Mouse (Mus musculus) layer of hippocampus, adult 2 months (tissue): ENCODE measurements around the gene Dr1. TPM values are rescaled to one million over a fixed set of nuclear protein-coding genes. Genes with fewer than 3 reads are reported as not detected.
A peak's percentile ranks its signal among the peaks of the same experiment; 100 is the strongest.

ENCODE experiments used
- DNase-seq, 2 experiments: peaks; one replicate each; pipeline ENCODE4 v3.0.0; 2022; ENCODE audit warnings: low spot score in 2 of 2
- H3K27ac ChIP-seq: fragments of 200-600 bp; 2 replicates; pipeline ENCODE4 v1.8.1; 2022
- H3K4me3 ChIP-seq: fragments of 200-600 bp; 2 replicates; pipeline ENCODE4 v1.8.1; 2022; ENCODE audit warnings: mild to moderate bottlenecking
- CTCF ChIP-seq: fragments of 200-600 bp; conservative IDR thresholded peaks from 2 replicates; pipeline ENCODE4 v1.8.1; 2022; ENCODE audit warnings: antibody characterized with exemption, mild to moderate bottlenecking, moderate library complexity
- total RNA-seq, 2 experiments: library from RNA; stranded (reverse); gene quantifications; 2 replicates each; pipeline ENCODE4 v1.2.3; 2021

Gene Dr1
- total RNA-seq, 2 experiments from 2014 or later, result 40.2 to 42.8 TPM

DNA sequence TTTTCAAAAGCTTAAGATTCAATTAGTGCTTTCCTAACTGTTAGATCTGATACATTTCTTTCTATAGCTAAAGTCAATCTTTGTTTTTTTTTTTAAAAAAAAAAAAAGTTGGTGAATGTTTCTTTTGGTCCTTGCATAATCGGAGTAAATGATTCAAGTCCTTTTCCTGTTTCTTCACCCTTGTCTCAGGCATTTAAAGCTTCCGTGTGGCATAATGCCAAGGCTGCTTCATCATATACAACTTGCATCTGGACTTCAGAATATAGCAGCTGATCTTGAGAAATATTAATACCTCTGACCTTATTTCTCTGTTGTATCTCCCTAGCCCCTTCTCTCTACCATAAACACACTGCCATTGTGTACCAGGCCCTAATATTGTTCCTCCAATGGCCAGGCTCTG is 18.3 kb downstream of the Dr1 start:
- DNase-seq, result no peak
- H3K4me3 ChIP-seq, result no peak overlapping the region
- TF ChIP-seq CTCF, result no peak
- H3K27ac ChIP-seq, result no peak overlapping the region

DNA sequence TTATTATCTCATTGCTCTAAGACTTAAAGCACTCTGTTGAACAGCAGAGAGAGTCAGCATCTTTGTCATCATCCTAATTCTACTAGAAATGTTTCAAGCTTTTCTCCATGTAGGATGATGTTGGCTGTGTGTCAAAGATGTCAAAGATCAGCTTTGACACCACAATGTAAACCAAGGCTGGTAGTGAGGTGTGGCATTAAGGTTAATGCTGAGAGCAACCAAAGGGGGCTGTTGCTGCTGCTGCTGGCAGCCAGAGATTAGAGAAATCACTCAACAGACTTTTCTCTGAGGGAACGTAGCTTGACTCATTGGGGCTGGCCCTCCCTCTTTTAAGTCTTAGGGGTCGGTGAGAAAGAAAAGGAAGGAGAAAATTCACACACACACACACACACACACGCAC is 32.9 kb downstream of the Dr1 start:
- no peak for DNase-seq
- no peak for TF ChIP-seq CTCF
- no peak overlapping the region for H3K4me3 ChIP-seq

DNA sequence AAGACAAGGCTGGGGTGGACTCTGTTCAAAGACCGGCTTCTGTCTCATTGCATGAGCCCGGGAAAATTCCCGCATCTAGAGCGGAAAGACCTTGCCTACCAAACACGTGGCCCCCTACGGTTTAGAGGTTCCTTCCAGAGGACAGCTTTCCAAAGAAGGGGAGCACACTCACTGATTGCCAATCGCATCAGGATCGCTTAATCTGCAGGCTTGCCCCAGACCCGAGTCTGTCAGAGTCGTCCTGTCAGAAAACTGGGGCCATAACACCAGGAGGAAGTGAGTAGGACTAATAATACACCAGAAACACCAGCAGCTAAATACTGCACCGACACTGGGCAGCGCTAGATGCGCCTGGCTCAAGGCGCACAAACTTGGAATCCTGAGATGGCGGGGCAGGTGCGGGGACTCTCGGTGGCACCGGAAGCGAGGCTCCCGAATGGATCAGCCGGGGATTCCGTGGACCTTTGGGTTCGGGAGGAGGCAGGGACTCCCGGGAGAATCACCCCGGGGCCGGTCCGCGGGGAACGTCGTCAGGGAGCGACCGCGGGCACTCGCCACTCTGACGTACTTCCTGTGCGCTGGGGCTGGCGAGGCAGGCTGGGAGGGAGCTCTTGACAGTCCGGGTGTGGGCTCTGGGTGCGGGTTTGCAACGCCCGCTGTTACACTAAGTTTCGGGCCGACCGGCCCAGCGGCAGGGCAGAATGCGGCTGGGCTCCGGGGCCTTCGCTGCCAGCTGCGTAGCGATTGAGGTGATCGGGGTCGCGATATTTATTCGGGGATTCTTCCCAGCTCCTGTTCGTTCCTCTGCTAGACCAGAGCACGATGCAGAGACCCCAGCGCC is 43.7 kb downstream of the Dr1 start, which contains the start of gene Pigg:
Gene Pigg (plus strand): TSS at position 386 of the 841 bp plus-strand sequence.
- DNase-seq, result peak; percentile 93 to 96
- TF ChIP-seq CTCF, result 0 out of 2 replicates have a peak, but pooled peaks have one; percentile 16
- Histone ChIP-seq H3K27ac (peak within 1 kb of the TSS; percentile 93), H3K4me3 (peak within 1 kb of the TSS; percentile 67)

More for the DNA sequence above, 32.9 kb downstream of the Dr1 start:
- H3K27ac ChIP-seq, result no peak overlapping the region

DNA sequence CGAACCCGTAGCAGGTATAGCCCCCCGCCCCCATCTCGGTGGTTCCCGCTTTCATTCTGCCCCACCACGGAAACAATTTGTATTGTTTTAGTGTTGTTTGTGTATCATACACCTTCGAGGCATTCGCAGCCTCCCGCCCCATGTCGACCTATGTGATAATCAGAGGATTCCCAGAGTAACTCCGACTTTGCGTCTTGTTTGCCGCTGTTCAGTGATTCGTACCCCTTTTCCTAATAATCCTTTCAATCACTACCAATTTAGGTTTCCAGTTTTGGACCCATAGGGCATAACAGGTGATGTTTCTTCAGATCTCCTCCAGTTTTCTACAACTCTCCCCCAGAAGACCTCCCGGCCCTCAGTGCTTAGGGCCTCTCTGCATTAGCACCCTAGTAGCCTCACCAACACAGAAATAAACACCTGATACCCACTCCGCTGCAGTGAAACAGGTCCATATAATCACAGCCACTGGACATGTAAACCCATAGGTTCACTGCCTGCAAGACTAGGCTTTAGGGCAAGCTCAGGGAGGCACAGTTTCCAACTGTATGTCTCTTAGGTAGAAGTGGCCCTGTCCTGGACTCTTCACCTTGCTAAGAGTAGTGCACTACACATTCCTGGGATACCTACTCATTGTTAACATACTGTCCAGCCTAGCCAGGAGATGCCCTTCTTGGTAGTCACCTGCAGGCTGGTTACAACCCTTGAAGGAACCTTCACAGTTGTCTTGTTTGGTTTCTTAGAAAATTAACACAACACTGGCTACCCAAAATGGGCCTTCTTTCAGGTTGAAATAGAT is 44.6 kb downstream of the Dr1 start:
- H3K4me3 ChIP-seq, result peak overlapping the region; percentile 67
- no peak for DNase-seq
- no peak for TF ChIP-seq CTCF
- peak overlapping the region; percentile 93 for H3K27ac ChIP-seq

Other genes starting within 250 kb of the Dr1 start
- gene Mtf2, start 203.2 kb upstream of the Dr1 start, total RNA-seq, result 10 to 100 TPM; 54.9 to 57.3 TPM
- gene Tmed5, start 136.3 kb upstream of the Dr1 start, total RNA-seq, result 10 to 100 TPM; 22.3 to 26.3 TPM
- gene Ccdc18, start 136.0 kb upstream of the Dr1 start, total RNA-seq, result 1 to 10 TPM; 1.6 to 1.8 TPM
- 10 to 100 TPM; 10.1 to 11.5 TPM for gene Pigg, start 43.7 kb downstream of the Dr1 start, total RNA-seq
- gene Gm42517, start 99.0 kb downstream of the Dr1 start, total RNA-seq, result 10 to 100 TPM; 55.6 to 57.4 TPM
- under 1 TPM; 0.12 to 0.28 TPM for gene Pde6b, start 119.5 kb downstream of the Dr1 start, total RNA-seq
- 100 to 1,000 TPM; 256 to 259 TPM for gene Atp5k, start 165.6 kb downstream of the Dr1 start, total RNA-seq
- under 1 TPM; 0.69 to 0.90 TPM for gene Mfsd7a, start 180.0 kb downstream of the Dr1 start, total RNA-seq
- 10 to 100 TPM; 43.5 to 47.1 TPM for gene Pcgf3, start 192.3 kb downstream of the Dr1 start, total RNA-seq